Mouse (Mus musculus): ENCODE data around the gene Abhd12. TPM values are rescaled to one million over a fixed set of nuclear protein-coding genes. Genes with fewer than 3 reads are reported as not detected.

Gene Abhd12
- polyA plus RNA-seq, 1 experiment from 2014 or later, result 24.5 TPM

DNA sequence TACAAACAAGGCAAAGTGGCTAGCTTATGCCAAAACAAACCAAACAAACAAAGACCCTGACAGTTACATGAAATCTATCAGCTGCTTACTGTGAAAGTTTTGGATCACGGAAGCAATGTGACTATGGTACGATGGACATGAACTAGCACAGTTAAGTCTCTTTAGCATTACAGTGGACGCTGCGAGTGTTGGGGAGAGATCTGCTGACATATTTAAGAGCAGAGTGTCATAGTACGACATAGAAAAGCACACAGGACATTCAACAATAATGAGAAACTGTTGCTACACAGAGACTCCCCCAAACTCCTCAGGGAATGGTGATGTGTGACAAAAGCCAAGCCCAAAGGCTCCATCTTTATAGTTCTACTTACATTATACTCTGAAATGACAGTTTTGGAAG, 39.5 kb upstream of the Abhd12 start:
- H3K4me2 ChIP-seq (ENCODE audit: low read depth, low read length), result no peak overlapping the region
- 84% methylated on average over 5 of the region's 5 CpGs for WGBS (ENCODE audit: insufficient replicate concordance)
- no peak for ATAC-seq

DNA sequence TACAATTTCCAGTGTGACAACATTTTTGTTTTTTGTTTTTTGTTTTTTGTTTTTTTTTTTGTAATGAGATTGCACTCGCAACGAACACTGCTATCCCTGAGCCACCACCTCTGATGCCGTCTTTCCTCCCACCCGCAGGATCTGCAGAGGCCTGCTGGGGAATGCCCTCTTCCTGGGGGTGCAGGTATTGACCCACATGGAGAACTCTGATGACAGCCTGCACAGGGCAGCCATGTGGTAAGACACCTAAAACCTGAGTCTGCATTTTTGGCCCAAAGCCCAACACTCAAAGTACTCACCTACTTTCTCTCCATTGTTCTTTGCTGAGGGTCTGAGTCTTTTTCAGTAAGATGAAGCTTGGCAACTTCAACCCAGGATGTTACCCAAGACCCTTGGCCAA, 30.1 kb upstream of the Abhd12 start:
- Histone ChIP-seq H3K9me3 (ENCODE audit: low read length) (no peaks in the 10 kb centered on the region), H3K4me3 (ENCODE audit: low read depth, low read length) (no peak overlapping the region), H3K27ac (ENCODE audit: low read depth) (no peak overlapping the region), H3K27me3 (ENCODE audit: insufficient read depth, low read length) (no peaks in the 10 kb centered on the region), H3K4me1 (ENCODE audit: insufficient read depth) (no peaks in the 10 kb centered on the region), H3K9ac (replicated peaks) (no peak overlapping the region), H3K4me2 (ENCODE audit: low read depth, low read length) (no peak overlapping the region), H3K36me3 (replicated peaks; ENCODE audit: insufficient read depth, low read length) (peaks cover 13% of the 10 kb centered on the region)
- DNase-seq (no peak), ATAC-seq (no peak)
- TF ChIP-seq EP300 (IDR thresholded peaks at IDR 0.05; ENCODE audit: low read depth) (no peak), CTCF (IDR thresholded peaks at IDR 0.05; ENCODE audit: low read depth) (no peak)
- WGBS (ENCODE audit: insufficient replicate concordance), result 89% methylated on average over 4 of the region's 4 CpGs

More for the DNA sequence above, 39.5 kb upstream of the Abhd12 start:
- Histone ChIP-seq H3K4me1 (ENCODE audit: insufficient read depth) (no peaks in the 10 kb centered on the region), H3K27ac (ENCODE audit: low read depth) (no peak overlapping the region), H3K4me3 (ENCODE audit: low read depth, low read length) (no peak overlapping the region), H3K27me3 (ENCODE audit: insufficient read depth, low read length) (no peaks in the 10 kb centered on the region), H3K9ac (replicated peaks) (no peak overlapping the region), H3K36me3 (replicated peaks; ENCODE audit: insufficient read depth, low read length) (no peaks in the 10 kb centered on the region; the same call in 1 of the 2 replicates), H3K9me3 (ENCODE audit: low read length) (no peaks in the 10 kb centered on the region)
- TF ChIP-seq EP300 (IDR thresholded peaks at IDR 0.05; ENCODE audit: low read depth) (no peak), CTCF (IDR thresholded peaks at IDR 0.05; ENCODE audit: low read depth) (no peak)
- no peak for DNase-seq

DNA sequence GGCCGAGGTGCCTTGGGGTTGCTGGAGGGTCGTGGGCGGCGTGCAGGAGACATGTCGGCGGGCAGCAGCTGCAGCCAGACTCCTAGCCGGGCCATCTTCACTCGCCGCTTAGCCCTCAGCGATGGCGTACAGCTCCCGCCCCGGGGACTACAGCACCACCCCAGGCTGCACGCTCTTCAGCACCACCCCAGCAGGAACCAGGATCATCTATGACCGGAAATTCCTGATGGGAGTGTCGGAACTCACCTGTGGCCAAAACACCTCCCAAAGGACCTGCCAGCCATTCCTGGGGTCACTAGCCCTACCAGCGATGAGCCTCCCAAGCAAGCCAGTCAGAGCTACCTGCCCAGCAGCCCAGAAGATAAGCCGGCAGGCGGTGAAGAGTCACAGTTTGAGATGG, 28.9 kb upstream of the Abhd12 start:
- ATAC-seq (no peak), DNase-seq (no peak)
- Histone ChIP-seq H3K4me1 (ENCODE audit: insufficient read depth) (no peaks in the 10 kb centered on the region), H3K27me3 (ENCODE audit: insufficient read depth, low read length) (no peaks in the 10 kb centered on the region), H3K9me3 (ENCODE audit: low read length) (no peaks in the 10 kb centered on the region), H3K4me3 (ENCODE audit: low read depth, low read length) (no peak overlapping the region), H3K4me2 (ENCODE audit: low read depth, low read length) (no peak overlapping the region), H3K27ac (ENCODE audit: low read depth) (no peak overlapping the region), H3K36me3 (replicated peaks; ENCODE audit: insufficient read depth, low read length) (peaks cover 13% of the 10 kb centered on the region), H3K9ac (replicated peaks) (no peak overlapping the region)
- 86% methylated on average over 19 of the region's 19 CpGs for WGBS (ENCODE audit: insufficient replicate concordance)
- TF ChIP-seq CTCF (IDR thresholded peaks at IDR 0.05; ENCODE audit: low read depth), result no peak

DNA sequence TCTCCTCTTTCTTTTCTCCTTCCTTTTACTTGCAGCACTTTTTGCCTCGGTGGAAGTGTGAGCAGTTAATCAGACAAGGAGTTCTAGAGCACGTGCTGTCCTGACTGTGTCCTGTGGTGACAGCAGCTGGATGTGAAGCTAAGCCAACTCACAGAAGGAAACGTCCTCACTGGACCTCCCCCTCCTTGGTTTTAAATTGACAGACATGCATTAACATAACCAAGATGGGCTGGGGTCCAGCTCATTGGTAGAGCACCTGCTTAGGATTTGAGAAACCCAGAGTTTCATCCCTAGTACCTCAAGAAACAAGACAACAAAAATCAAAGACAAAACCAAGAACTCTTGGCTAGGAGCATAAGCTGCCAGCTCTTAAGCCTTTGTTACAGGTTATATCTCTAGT, 26.3 kb upstream of the Abhd12 start:
- 77% methylated on average over 3 of the region's 3 CpGs for WGBS (ENCODE audit: insufficient replicate concordance)
- no peaks in the 10 kb centered on the region for H3K27me3 ChIP-seq (ENCODE audit: insufficient read depth, low read length)
- H3K9me3 ChIP-seq (ENCODE audit: low read length), result no peaks in the 10 kb centered on the region
- no peak overlapping the region for H3K9ac ChIP-seq (replicated peaks)
- ATAC-seq (no peak), DNase-seq (no peak)
- peaks cover 10% of the 10 kb centered on the region; the same call in 1 of the 2 replicates for H3K36me3 ChIP-seq (replicated peaks; ENCODE audit: insufficient read depth, low read length)
- H3K27ac ChIP-seq (ENCODE audit: low read depth), result no peak overlapping the region
- no peak overlapping the region for H3K4me3 ChIP-seq (ENCODE audit: low read depth, low read length)
- TF ChIP-seq CTCF (IDR thresholded peaks at IDR 0.05; ENCODE audit: low read depth), result no peak
- TF ChIP-seq EP300 (IDR thresholded peaks at IDR 0.05; ENCODE audit: low read depth), result no peak
- H3K4me2 ChIP-seq (ENCODE audit: low read depth, low read length), result no peak overlapping the region
- no peaks in the 10 kb centered on the region for H3K4me1 ChIP-seq (ENCODE audit: insufficient read depth)

DNA sequence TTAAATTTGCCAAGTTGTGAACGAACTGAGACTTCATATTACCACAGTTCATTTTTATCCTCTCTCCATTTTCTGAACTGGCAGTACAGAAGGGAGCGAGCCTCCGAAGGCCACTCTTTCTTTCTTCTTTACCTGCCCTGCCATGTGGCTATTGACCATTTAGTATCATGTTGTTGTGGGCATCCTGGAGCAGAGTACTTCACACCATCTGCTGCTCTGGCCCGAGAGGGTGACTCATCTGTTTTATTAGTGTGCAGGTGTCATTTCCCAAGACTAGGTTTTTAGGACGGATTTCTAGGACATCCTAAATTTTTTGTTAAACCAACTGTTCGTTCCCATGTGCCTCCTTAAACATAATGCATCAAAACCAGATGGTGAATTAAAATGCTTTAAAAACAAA, 24.6 kb upstream of the Abhd12 start:
- Histone ChIP-seq H3K27me3 (ENCODE audit: insufficient read depth, low read length) (no peaks in the 10 kb centered on the region), H3K27ac (ENCODE audit: low read depth) (no peak overlapping the region), H3K4me2 (ENCODE audit: low read depth, low read length) (no peak overlapping the region), H3K9me3 (ENCODE audit: low read length) (no peaks in the 10 kb centered on the region), H3K4me3 (ENCODE audit: low read depth, low read length) (no peak overlapping the region), H3K9ac (replicated peaks) (no peak overlapping the region), H3K4me1 (ENCODE audit: insufficient read depth) (no peaks in the 10 kb centered on the region), H3K36me3 (replicated peaks; ENCODE audit: insufficient read depth, low read length) (peaks cover 7% of the 10 kb centered on the region; the same call in 1 of the 2 replicates)
- WGBS (ENCODE audit: insufficient replicate concordance), result 82% methylated on average over 6 of the region's 6 CpGs
- TF ChIP-seq CTCF (IDR thresholded peaks at IDR 0.05; ENCODE audit: low read depth) (no peak), EP300 (IDR thresholded peaks at IDR 0.05; ENCODE audit: low read depth) (no peak)
- ATAC-seq (no peak), DNase-seq (no peak)

DNA sequence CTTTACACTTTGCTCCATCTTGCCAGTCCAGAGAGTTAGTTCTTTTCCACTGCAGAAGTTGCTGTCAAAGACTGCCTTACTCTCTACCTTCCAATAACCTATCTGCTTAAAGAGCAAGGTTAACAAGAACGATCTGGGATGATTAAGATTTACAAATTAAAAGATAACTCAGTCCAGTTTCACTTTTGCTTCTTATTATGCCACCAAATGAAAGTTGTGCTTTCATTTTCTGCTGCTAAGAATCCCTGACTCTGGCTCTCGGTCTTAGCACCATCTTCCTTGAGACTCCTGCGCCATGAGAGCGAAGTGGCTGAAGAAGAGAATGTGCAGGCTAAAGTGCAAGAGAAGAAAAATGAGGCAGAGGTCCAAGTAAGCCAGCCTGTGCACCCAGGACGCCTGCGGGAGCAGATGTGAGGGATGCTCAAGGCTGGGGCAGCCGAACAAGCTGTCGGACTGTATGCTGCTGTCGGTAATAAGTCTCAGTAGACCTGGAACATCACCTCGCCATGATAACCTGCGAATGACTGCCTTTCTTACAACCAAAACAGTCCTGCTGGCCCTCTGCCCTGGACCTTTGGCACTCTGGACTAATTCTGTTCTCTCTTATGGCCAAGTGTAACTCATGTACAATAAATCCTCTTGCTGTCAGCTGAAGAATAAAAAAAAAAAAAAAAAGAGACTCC, 22.6 kb upstream of the Abhd12 start:
- Histone ChIP-seq H3K4me1 (ENCODE audit: insufficient read depth) (no peaks in the 10 kb centered on the region), H3K9me3 (ENCODE audit: low read length) (no peaks in the 10 kb centered on the region), H3K9ac (replicated peaks) (no peak overlapping the region), H3K36me3 (replicated peaks; ENCODE audit: insufficient read depth, low read length) (peaks cover 11% of the 10 kb centered on the region; the same call in 1 of the 2 replicates), H3K27me3 (ENCODE audit: insufficient read depth, low read length) (no peaks in the 10 kb centered on the region), H3K4me3 (ENCODE audit: low read depth, low read length) (no peak overlapping the region), H3K27ac (ENCODE audit: low read depth) (no peak overlapping the region), H3K4me2 (ENCODE audit: low read depth, low read length) (no peak overlapping the region)
- TF ChIP-seq CTCF (IDR thresholded peaks at IDR 0.05; ENCODE audit: low read depth), result no peak
- TF ChIP-seq EP300 (IDR thresholded peaks at IDR 0.05; ENCODE audit: low read depth), result no peak
- no peak for ATAC-seq
- no peak for DNase-seq
- 87% methylated on average over 11 of the region's 11 CpGs for WGBS (ENCODE audit: insufficient replicate concordance)
